Mouse (Mus musculus) adrenal gland, adult 2 months (tissue): ENCODE measurements around the gene Zfp646. TPM values are rescaled to one million over a fixed set of nuclear protein-coding genes. Genes with fewer than 3 reads are reported as not detected.

Experiments used
- DNase-seq: peaks from one replicate; pipeline ENCODE4 v3.0.0; 2021
- polyA plus RNA-seq: library from polyadenylated mRNA; depleted of rRNA; stranded (reverse); fragments of >200 nt; gene quantifications from 2 replicates; pipeline ENCODE4 v1.2.3, GENCODE M21; 2012; rRNA removed
- total RNA-seq, 2 experiments: library from RNA; stranded (reverse); gene quantifications; 2 replicates each; pipeline ENCODE4 v1.2.3; 2021

Zfp646 gene
- total and polyA plus RNA-seq, 3 experiments, result 15.9 to 33.1 (median 28.9) TPM

- DNase-seq, result no peak
These were observed 43.3 kb downstream of the Zfp646 start for GRCm38 (mm10) chr7:127919290-127919689.

DNA sequence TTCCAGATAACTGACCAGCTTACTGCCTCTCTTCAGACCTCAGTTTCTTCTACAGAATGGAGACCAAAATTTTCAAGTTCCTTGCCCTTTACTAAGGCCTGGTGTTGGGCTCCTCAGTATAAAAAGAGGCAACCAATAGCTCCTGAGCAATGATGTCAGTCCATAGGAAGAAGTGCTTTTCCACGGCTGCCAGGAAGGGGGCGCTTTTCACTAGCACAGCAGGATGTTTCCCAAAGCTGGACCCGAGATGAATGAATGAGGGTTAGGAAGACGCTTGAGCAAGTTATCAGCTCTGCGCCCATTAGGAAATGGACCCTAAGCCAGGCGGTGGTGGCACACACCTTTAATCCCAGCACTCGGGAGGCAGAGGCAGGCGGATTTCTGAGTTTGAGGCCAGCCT lies 45.5 kb downstream of the Zfp646 start:
- no peak for DNase-seq

GRCm38 (mm10) chr7:127922451-127923275 lies 46.6 kb downstream of the Zfp646 start:
- no peak for DNase-seq

- DNase-seq, result no peak
These were observed 47.7 kb downstream of the Zfp646 start for GRCm38 (mm10) chr7:127923714-127924113.

GRCm38 (mm10) chr7:127925252-127925651 lies 49.2 kb downstream of the Zfp646 start:
- DNase-seq, result no peak

- no peak for DNase-seq
These were observed 50.0 kb downstream of the Zfp646 start for GRCm38 (mm10) chr7:127926066-127926465.

DNA sequence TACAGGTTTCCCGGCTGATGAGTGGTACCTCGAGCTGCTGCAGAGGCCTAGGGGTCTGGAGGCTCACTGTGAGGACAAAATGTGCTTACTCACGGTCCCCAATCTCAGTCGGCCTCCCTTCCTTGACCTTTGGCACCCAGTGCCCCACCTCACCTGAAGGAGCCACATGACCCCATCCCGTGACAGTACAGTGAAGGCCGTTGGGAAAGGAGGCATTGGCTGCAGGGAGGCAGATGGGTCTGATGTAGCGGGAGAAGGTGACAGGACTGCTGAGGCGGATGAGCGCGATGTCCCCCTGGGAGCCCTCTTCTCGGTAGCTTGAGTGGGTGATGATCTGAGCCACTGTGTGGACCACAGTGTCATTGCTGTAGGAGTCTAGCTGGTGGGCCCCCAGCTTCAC lies 50.8 kb downstream of the Zfp646 start:
- DNase-seq, result no peak

- no peak for DNase-seq
These were observed 51.7 kb downstream of the Zfp646 start for GRCm38 (mm10) chr7:127927726-127928125.

DNA sequence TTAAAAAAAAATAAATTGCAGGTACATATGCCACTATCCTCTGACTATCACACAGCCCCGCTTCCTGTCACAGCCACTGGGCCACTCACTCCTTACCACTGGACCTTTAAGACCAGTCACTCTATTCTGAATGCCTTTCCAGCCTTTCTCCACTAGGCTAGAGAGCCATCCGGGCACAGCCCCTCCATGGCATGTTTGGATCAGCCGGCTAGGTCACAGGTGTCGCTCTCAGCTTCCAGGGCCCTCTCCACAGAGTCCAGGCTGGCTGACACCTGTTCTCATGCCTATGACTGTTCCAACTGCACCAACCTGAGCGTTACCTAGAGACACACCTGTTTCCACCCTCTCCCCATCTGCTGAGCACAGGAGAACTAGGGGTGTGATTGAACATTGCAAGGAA lies 52.6 kb downstream of the Zfp646 start:
- no peak for DNase-seq

DNA sequence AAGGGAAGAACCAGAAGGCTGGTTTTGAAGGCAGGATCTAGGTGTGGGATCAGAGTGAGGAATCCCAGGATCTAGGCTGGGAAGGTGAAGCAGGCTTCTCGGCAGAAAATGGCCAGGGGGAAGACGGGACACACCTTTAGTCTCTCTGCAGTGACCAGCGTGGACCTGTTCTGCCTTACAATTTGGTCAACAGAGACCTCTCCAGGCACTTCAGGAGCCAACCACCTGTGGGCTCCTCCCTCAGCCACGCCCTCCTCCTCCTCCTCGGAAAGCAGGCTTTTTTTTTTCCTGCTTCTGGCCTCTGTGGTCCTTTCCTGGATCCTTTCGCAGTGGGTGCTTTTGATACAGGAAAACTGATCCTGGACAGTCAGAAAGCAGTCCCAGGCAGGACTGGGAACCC lies 53.9 kb downstream of the Zfp646 start, which contains the start of gene Prss8:
Gene Prss8 (minus strand): TSS at position 182 of the 400 bp plus-strand sequence.
- DNase-seq, result no peak

DNA sequence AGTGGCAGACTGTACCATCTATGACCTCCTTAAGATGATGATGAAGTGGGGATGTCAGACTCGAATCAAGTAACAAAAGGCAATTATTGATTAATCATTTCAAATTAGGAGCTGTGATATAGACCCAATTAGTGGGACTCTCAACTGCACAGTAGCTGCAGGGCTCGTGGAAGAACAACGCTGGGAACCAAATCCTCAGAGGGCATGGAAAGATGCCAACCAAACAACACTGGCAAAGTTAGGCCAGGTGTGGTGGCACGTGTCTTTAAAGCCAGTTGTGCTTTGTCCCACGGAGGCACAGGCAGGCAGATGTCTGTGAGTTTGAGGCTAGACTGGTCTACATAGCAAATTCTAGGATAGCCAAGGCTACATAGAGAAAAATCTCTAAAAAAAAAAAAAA lies 54.6 kb downstream of the Zfp646 start:
- no peak for DNase-seq

GRCm38 (mm10) chr7:127931351-127932135 lies 55.5 kb downstream of the Zfp646 start:
- DNase-seq, result peak; percentile 68

DNA sequence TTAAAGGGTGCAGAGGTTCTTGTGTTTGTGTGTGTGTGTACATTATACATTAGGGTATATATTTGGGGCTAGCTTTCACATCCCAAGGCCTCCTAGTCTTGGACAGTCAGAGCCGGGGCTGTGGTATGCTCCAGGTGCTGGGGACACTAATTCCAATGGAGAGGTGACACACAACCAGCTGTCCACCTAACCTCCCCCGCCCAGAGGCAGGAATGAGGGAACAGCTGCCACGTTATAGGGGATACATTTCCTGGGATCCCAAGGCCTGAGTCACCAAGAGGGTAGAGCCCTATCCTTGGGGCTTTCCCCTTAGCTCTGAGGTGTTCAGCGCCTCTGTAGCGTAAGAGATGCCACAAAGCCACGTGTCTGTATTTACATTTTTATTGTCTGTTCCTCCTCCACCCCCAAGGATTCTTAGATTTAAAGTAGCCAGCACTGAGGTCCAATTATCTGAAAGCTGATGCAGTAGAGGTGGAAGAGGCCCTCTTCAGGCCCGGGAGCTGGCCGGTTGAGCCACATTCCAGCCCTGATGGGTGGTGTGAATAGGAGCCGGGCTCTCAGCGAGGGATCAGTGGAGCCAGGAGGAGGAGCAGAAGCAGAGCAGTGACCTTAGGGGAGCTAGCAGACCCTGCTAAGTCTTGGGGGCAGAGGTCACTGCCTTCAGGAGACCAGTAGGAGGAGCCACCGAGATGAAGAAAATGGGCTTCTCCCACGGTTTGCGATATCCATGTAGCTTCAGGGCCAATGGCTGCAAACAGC lies 56.4 kb downstream of the Zfp646 start:
- no peak for DNase-seq

GRCm38 (mm10) chr7:127934075-127934474 lies 58.1 kb downstream of the Zfp646 start:
- DNase-seq, result no peak

DNA sequence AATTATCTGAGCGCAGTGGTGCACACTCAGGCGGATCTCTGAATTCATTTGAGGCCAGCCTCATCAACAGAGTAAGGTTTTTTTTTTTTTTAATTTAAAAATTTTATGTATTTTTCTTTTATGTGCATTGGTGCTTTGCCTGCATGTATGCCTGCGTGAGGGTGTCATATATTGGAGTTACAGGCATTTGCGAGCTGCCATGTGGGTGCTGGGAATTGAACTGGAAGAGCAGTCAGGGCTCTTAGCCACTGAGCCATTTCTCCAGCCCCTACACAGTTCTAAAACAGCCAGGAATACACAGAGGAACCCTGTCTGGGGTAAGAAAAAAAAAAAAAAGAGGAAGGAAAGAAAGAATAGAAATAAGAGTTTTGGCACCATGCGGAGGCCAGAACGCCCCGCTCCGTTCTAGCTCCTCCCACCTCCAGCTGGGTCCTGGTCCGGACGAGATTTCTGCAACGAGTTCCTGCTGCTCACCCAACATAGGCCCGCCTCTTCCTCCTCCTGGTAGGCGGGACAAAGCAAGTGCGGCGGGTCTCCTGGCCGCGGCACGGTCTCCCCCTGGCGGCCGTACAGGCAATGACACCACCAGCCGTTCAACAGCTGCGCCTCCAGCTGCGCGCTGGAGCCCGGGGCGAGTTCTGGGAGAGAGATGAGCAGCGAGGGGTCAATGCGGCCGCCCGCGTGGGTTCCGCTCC lies 59.2 kb downstream of the Zfp646 start:
- DNase-seq, result peak; percentile 97

Other genes with a start within 250 kb of the Zfp646 start
- 10 to 100 TPM; 70.9 to 86.0 TPM for gene Bcl7c, start 167.3 kb upstream of the Zfp646 start, total RNA-seq
- gene Bcl7c, start 167.3 kb upstream of the Zfp646 start, polyA plus RNA-seq, result 70.5 and 78.0 TPM in 2 replicates
- 1 to 10 TPM; 3.3 to 3.7 TPM for gene Ctf1, start 163.5 kb upstream of the Zfp646 start, total RNA-seq
- 18.9 and 22.1 TPM in 2 replicates for gene Ctf1, start 163.5 kb upstream of the Zfp646 start, polyA plus RNA-seq
- gene Ctf2, start 144.1 kb upstream of the Zfp646 start, total RNA-seq, result not detected
- gene Ctf2, start 144.1 kb upstream of the Zfp646 start, polyA plus RNA-seq, result not detected in 2 replicates
- gene Fbxl19, start 131.7 kb upstream of the Zfp646 start, total RNA-seq, result 10 to 100 TPM in 1 of 2 experiments, 1 to 10 TPM in 1; 9.5 to 11.6 TPM
- 34.5 and 42.6 TPM in 2 replicates for gene Fbxl19, start 131.7 kb upstream of the Zfp646 start, polyA plus RNA-seq
- gene Orai3, start 106.4 kb upstream of the Zfp646 start, total RNA-seq, result 10 to 100 TPM; 28.3 to 32.8 TPM
- 90.6 and 94.8 TPM in 2 replicates for gene Orai3, start 106.4 kb upstream of the Zfp646 start, polyA plus RNA-seq
- gene Setd1a, start 99.6 kb upstream of the Zfp646 start, total RNA-seq, result 10 to 100 TPM; 36.0 to 42.6 TPM
- 12.6 and 15.9 TPM in 2 replicates for gene Setd1a, start 99.6 kb upstream of the Zfp646 start, polyA plus RNA-seq
- gene Gm49388, start 90.6 kb upstream of the Zfp646 start, total RNA-seq, result 1 to 10 TPM; 2.2 to 4.6 TPM
- not detected in 2 replicates for gene Gm49388, start 90.6 kb upstream of the Zfp646 start, polyA plus RNA-seq
- gene Hsd3b7, start 75.6 kb upstream of the Zfp646 start, total RNA-seq, result 10 to 100 TPM; 45.5 to 46.2 TPM
- 83.9 and 86.5 TPM in 2 replicates for gene Hsd3b7, start 75.6 kb upstream of the Zfp646 start, polyA plus RNA-seq
- 100 to 1,000 TPM in 1 of 2 experiments, 10 to 100 TPM in 1; 79.6 to 102 TPM for gene Stx4a, start 51.9 kb upstream of the Zfp646 start, total RNA-seq
- gene Stx4a, start 51.9 kb upstream of the Zfp646 start, polyA plus RNA-seq, result 52.2 and 54.0 TPM in 2 replicates
- gene Stx1b, start 51.7 kb upstream of the Zfp646 start, total RNA-seq, result 1 to 10 TPM; 5.0 to 6.9 TPM
- gene Stx1b, start 51.7 kb upstream of the Zfp646 start, polyA plus RNA-seq, result 8.5 and 11.4 TPM in 2 replicates
- 1 to 10 TPM; 7.2 to 9.7 TPM for gene Zfp668, start 607 bp downstream of the Zfp646 start, total RNA-seq
- gene Zfp668, start 607 bp downstream of the Zfp646 start, polyA plus RNA-seq, result 8.1 and 10.3 TPM in 2 replicates
- gene Prss53, start 14.7 kb downstream of the Zfp646 start, total RNA-seq, result 1 to 10 TPM; 1.0 to 1.2 TPM
- 3.0 and 4.5 TPM in 2 replicates for gene Prss53, start 14.7 kb downstream of the Zfp646 start, polyA plus RNA-seq
- gene Gm21974, start 19.2 kb downstream of the Zfp646 start, total RNA-seq, result not detected
- gene Gm21974, start 19.2 kb downstream of the Zfp646 start, polyA plus RNA-seq, result not detected in 2 replicates
- 10 to 100 TPM; 62.7 to 85.5 TPM for gene Vkorc1, start 19.4 kb downstream of the Zfp646 start, total RNA-seq
- 152 and 201 TPM in 2 replicates for gene Vkorc1, start 19.4 kb downstream of the Zfp646 start, polyA plus RNA-seq
- 100 to 1,000 TPM; 122 to 138 TPM for gene Bckdk, start 27.9 kb downstream of the Zfp646 start, total RNA-seq
- 164 and 166 TPM in 2 replicates for gene Bckdk, start 27.9 kb downstream of the Zfp646 start, polyA plus RNA-seq
- gene Kat8, start 36.3 kb downstream of the Zfp646 start, total RNA-seq, result 10 to 100 TPM; 24.6 to 27.1 TPM
- gene Kat8, start 36.3 kb downstream of the Zfp646 start, polyA plus RNA-seq, result 10.6 and 10.9 TPM in 2 replicates
- gene Prss8, start 53.9 kb downstream of the Zfp646 start, total RNA-seq, result under 1 TPM in 1 of 2 experiments, not detected in 1; 0.24 TPM
- 0.07 and 0.38 TPM in 2 replicates for gene Prss8, start 53.9 kb downstream of the Zfp646 start, polyA plus RNA-seq
- 1 to 10 TPM; 8.2 to 9.4 TPM for gene Prss36, start 70.5 kb downstream of the Zfp646 start, total RNA-seq
- gene Prss36, start 70.5 kb downstream of the Zfp646 start, polyA plus RNA-seq, result 24.8 and 27.8 TPM in 2 replicates
- 100 to 1,000 TPM; 176 to 229 TPM for gene Fus, start 91.2 kb downstream of the Zfp646 start, total RNA-seq
- gene Fus, start 91.2 kb downstream of the Zfp646 start, polyA plus RNA-seq, result 139 and 145 TPM in 2 replicates
- 1 to 10 TPM; 2.3 to 3.7 TPM for gene Pycard, start 117.6 kb downstream of the Zfp646 start, total RNA-seq
- gene Pycard, start 117.6 kb downstream of the Zfp646 start, polyA plus RNA-seq, result 4.4 and 8.1 TPM in 2 replicates
- under 1 TPM in 1 of 2 experiments, not detected in 1; 0.17 TPM for gene Trim72, start 127.7 kb downstream of the Zfp646 start, total RNA-seq
- 0.16 and 0.29 TPM in 2 replicates for gene Trim72, start 127.7 kb downstream of the Zfp646 start, polyA plus RNA-seq
- 1 to 10 TPM; 5.5 to 9.1 TPM for gene Itgam, start 186.4 kb downstream of the Zfp646 start, total RNA-seq
- gene Itgam, start 186.4 kb downstream of the Zfp646 start, polyA plus RNA-seq, result 2.0 and 2.2 TPM in 2 replicates
- gene Gm49368, start 186.5 kb downstream of the Zfp646 start, total RNA-seq, result not detected
- gene Gm49368, start 186.5 kb downstream of the Zfp646 start, polyA plus RNA-seq, result not detected in 2 replicates